Mouse (Mus musculus): Measurements from ENCODE around the gene Nsmf. TPM values are rescaled to one million over a fixed set of nuclear protein-coding genes. Genes with fewer than 3 reads are reported as not detected.

The Nsmf gene
- 186 and 223 TPM in 2 replicates for polyA plus RNA-seq (2015; fragmentation: Nextera tagmentation; extraction: Ambion mirVana)

DNA sequence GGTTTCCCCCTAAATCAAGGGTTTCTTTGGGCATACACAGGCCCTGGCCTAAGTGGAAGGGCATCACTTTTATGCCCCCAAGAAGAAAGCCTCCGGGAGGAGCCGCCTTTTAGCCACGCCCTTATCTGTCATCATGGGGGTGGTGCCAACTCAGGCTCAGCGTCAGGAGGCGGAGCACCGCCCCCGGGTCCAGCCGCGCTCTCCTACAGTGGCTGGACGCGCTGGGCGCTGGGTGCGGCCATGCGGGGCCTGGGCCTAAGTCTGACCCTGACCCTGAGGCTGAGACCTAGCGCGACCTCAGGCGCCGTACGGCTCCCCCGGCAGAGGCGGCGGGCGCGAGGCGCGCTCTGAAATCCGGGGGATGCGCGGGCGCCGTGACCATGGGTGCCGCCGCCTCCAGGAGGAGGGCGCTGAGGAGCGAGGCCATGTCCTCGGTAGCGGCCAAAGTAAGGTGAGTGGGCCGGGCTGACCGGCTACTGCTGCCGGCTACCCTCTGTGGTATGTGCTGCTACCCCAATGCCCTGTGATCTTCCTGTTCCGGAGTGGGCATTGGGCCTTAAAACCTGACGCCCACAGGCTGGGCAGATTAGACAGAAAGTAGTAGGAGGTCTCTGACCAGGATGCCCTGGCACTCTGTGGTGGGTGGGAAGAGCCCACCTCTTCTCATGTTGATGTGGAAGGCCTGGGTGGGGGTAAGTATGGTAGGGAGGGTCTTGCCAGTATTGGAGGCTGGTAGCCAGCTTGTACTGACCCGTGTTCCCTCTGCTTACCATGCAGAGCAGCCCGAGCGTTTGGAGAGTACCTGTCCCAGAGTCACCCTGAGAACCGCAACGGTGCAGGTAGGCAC, at the start of gene Nsmf:
Gene Nsmf, plus strand, starts transcription at position 135 of the 847 bp plus-strand sequence.
- Histone ChIP-seq H3K9me3 (ENCODE audit: control insufficient read depth, low read length) (no peaks in the 10 kb centered on the region), H3K27me3 (replicated peaks; ENCODE audit: control insufficient read depth, insufficient read depth, low read length) (no peaks in the 10 kb centered on the region), H3K36me3 (ENCODE audit: control insufficient read depth, insufficient read depth) (peaks cover 3% of the 10 kb centered on the region), H3K9ac (replicated peaks; ENCODE audit: low read depth, low read length) (peak within 1 kb of the TSS; percentile 82), H3K4me3 (replicated peaks; ENCODE audit: low read length) (peak within 1 kb of the TSS; percentile 79), H3K4me2 (ENCODE audit: low read length) (peak within 1 kb of the TSS; percentile 93), H3K4me1 (replicated peaks; ENCODE audit: control insufficient read depth, insufficient read depth, low read length) (peaks cover 17% of the 10 kb centered on the region), H3K27ac (ENCODE audit: low read length) (peak within 1 kb of the TSS; percentile 76)
- WGBS = 4% methylated on average over 47 of the region's 47 CpGs
- ATAC-seq = peak; percentile 87

GRCm38 (mm10) chr2:25006767-25007166, 47.4 kb upstream of the Nsmf start:
- H3K36me3 ChIP-seq (ENCODE audit: control insufficient read depth, insufficient read depth) = no peaks in the 10 kb centered on the region
- no peak overlapping the region for H3K4me2 ChIP-seq (ENCODE audit: low read length)
- WGBS = 84% methylated on average over 1 of the region's 1 CpGs
- no peaks in the 10 kb centered on the region for H3K27me3 ChIP-seq (replicated peaks; ENCODE audit: control insufficient read depth, insufficient read depth, low read length)
- no peaks in the 10 kb centered on the region for H3K9me3 ChIP-seq (ENCODE audit: control insufficient read depth, low read length)
- ATAC-seq = no peak
- H3K4me1 ChIP-seq (replicated peaks; ENCODE audit: control insufficient read depth, insufficient read depth, low read length) = no peaks in the 10 kb centered on the region
- H3K9ac ChIP-seq (replicated peaks; ENCODE audit: low read depth, low read length) = no peak overlapping the region
- no peak overlapping the region for H3K4me3 ChIP-seq (replicated peaks; ENCODE audit: low read length)
- no peak overlapping the region for H3K27ac ChIP-seq (ENCODE audit: low read length)

GRCm38 (mm10) chr2:25008250-25008649, 45.9 kb upstream of the Nsmf start:
- ATAC-seq = no peak
- Histone ChIP-seq H3K4me2 (ENCODE audit: low read length) (no peak overlapping the region), H3K27ac (ENCODE audit: low read length) (no peak overlapping the region), H3K4me1 (replicated peaks; ENCODE audit: control insufficient read depth, insufficient read depth, low read length) (no peaks in the 10 kb centered on the region), H3K4me3 (replicated peaks; ENCODE audit: low read length) (no peak overlapping the region), H3K9me3 (ENCODE audit: control insufficient read depth, low read length) (no peaks in the 10 kb centered on the region), H3K9ac (replicated peaks; ENCODE audit: low read depth, low read length) (no peak overlapping the region), H3K36me3 (ENCODE audit: control insufficient read depth, insufficient read depth) (no peaks in the 10 kb centered on the region), H3K27me3 (replicated peaks; ENCODE audit: control insufficient read depth, insufficient read depth, low read length) (no peaks in the 10 kb centered on the region)

GRCm38 (mm10) chr2:25022678-25023077, 31.5 kb upstream of the Nsmf start:
- 94% methylated on average over 1 of the region's 1 CpGs for WGBS
- H3K4me1 ChIP-seq (replicated peaks; ENCODE audit: control insufficient read depth, insufficient read depth, low read length) = no peaks in the 10 kb centered on the region
- H3K9me3 ChIP-seq (ENCODE audit: control insufficient read depth, low read length) = no peaks in the 10 kb centered on the region
- no peak overlapping the region for H3K27ac ChIP-seq (ENCODE audit: low read length)
- H3K9ac ChIP-seq (replicated peaks; ENCODE audit: low read depth, low read length) = no peak overlapping the region
- ATAC-seq = no peak
- H3K4me3 ChIP-seq (replicated peaks; ENCODE audit: low read length) = no peak overlapping the region
- H3K36me3 ChIP-seq (ENCODE audit: control insufficient read depth, insufficient read depth) = no peaks in the 10 kb centered on the region
- H3K27me3 ChIP-seq (replicated peaks; ENCODE audit: control insufficient read depth, insufficient read depth, low read length) = no peaks in the 10 kb centered on the region
- H3K4me2 ChIP-seq (ENCODE audit: low read length) = no peak overlapping the region

- Histone ChIP-seq H3K4me3 (replicated peaks; ENCODE audit: low read length) (no peak overlapping the region), H3K27ac (ENCODE audit: low read length) (no peak overlapping the region), H3K4me2 (ENCODE audit: low read length) (no peak overlapping the region), H3K27me3 (replicated peaks; ENCODE audit: control insufficient read depth, insufficient read depth, low read length) (no peaks in the 10 kb centered on the region), H3K4me1 (replicated peaks; ENCODE audit: control insufficient read depth, insufficient read depth, low read length) (no peaks in the 10 kb centered on the region), H3K36me3 (ENCODE audit: control insufficient read depth, insufficient read depth) (no peaks in the 10 kb centered on the region), H3K9ac (replicated peaks; ENCODE audit: low read depth, low read length) (no peak overlapping the region), H3K9me3 (ENCODE audit: control insufficient read depth, low read length) (no peaks in the 10 kb centered on the region)
- 90% methylated on average over 1 of the region's 1 CpGs for WGBS
- ATAC-seq = no peak
Measured at GRCm38 (mm10) chr2:25025109-25025508, 29.0 kb upstream of the Nsmf start.

- Histone ChIP-seq H3K4me3 (replicated peaks; ENCODE audit: low read length) (no peak overlapping the region), H3K36me3 (ENCODE audit: control insufficient read depth, insufficient read depth) (no peaks in the 10 kb centered on the region), H3K27ac (ENCODE audit: low read length) (no peak overlapping the region), H3K9me3 (ENCODE audit: control insufficient read depth, low read length) (no peaks in the 10 kb centered on the region), H3K27me3 (replicated peaks; ENCODE audit: control insufficient read depth, insufficient read depth, low read length) (no peaks in the 10 kb centered on the region), H3K4me1 (replicated peaks; ENCODE audit: control insufficient read depth, insufficient read depth, low read length) (no peaks in the 10 kb centered on the region), H3K9ac (replicated peaks; ENCODE audit: low read depth, low read length) (no peak overlapping the region), H3K4me2 (ENCODE audit: low read length) (no peak overlapping the region)
- ATAC-seq = no peak
- WGBS = 94% methylated on average over 4 of the region's 4 CpGs
Measured at GRCm38 (mm10) chr2:25034994-25035393, 19.2 kb upstream of the Nsmf start.

DNA sequence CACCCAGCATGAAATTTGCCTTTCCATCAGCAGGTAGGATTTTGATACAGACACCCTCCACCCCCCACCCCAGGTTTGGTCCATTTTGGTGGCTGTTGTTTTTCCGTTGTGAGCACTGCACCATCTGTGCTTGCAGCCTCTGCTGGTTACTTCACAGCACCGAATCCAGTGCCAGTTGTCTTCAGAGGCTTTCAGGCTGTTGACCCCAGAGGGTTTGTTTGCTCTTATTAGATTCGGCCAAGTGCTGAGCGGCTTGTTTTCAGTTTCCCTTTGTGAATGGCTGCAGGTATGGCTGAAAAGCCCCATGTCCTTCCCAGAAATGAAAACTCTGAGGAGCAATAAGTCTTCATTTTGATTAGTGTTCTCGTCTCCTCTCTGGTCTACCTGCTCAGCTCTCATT, 14.1 kb upstream of the Nsmf start:
- ATAC-seq = no peak
- H3K27ac ChIP-seq (ENCODE audit: low read length) = no peak overlapping the region
- H3K9ac ChIP-seq (replicated peaks; ENCODE audit: low read depth, low read length) = no peak overlapping the region
- no peaks in the 10 kb centered on the region for H3K36me3 ChIP-seq (ENCODE audit: control insufficient read depth, insufficient read depth)
- 92% methylated on average over 5 of the region's 5 CpGs for WGBS
- no peaks in the 10 kb centered on the region for H3K4me1 ChIP-seq (replicated peaks; ENCODE audit: control insufficient read depth, insufficient read depth, low read length)
- H3K4me2 ChIP-seq (ENCODE audit: low read length) = no peak overlapping the region
- no peaks in the 10 kb centered on the region for H3K27me3 ChIP-seq (replicated peaks; ENCODE audit: control insufficient read depth, insufficient read depth, low read length)
- H3K4me3 ChIP-seq (replicated peaks; ENCODE audit: low read length) = no peak overlapping the region
- H3K9me3 ChIP-seq (ENCODE audit: control insufficient read depth, low read length) = no peaks in the 10 kb centered on the region

GRCm38 (mm10) chr2:25050921-25051320, 3.2 kb upstream of the Nsmf start:
- 77% methylated on average over 7 of the region's 7 CpGs for WGBS
- Histone ChIP-seq H3K27ac (ENCODE audit: low read length) (no peak overlapping the region), H3K9me3 (ENCODE audit: control insufficient read depth, low read length) (no peaks in the 10 kb centered on the region), H3K36me3 (ENCODE audit: control insufficient read depth, insufficient read depth) (no peaks in the 10 kb centered on the region), H3K9ac (replicated peaks; ENCODE audit: low read depth, low read length) (no peak overlapping the region), H3K4me1 (replicated peaks; ENCODE audit: control insufficient read depth, insufficient read depth, low read length) (peaks cover 13% of the 10 kb centered on the region), H3K4me3 (replicated peaks; ENCODE audit: low read length) (no peak overlapping the region), H3K27me3 (replicated peaks; ENCODE audit: control insufficient read depth, insufficient read depth, low read length) (no peaks in the 10 kb centered on the region), H3K4me2 (ENCODE audit: low read length) (no peak overlapping the region)
- ATAC-seq = no peak

DNA sequence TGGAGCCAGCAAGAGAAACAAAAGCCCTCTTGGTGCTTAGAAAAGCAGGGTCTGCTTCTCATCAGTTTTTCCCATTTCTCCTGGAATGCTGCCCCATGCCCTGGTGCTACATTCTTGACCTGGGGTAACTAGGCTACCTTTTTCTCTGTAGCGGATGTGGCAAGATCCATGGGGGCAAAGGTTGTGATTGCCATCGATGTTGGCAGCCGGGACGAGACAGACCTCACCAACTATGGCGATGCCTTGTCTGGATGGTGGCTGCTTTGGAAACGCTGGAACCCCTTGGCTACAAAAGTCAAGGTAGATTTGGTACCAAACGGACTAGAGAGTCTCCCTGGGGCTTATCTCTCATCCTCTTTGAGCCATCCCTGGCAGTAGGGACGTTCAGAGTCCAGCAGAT, 2.7 kb upstream of the Nsmf start:
- peaks cover 17% of the 10 kb centered on the region for H3K4me1 ChIP-seq (replicated peaks; ENCODE audit: control insufficient read depth, insufficient read depth, low read length)
- WGBS = 91% methylated on average over 8 of the region's 8 CpGs

More for the DNA sequence above, 2.7 kb upstream of the Nsmf start:
- no peak for ATAC-seq
- Histone ChIP-seq H3K4me2 (ENCODE audit: low read length) (no peak overlapping the region), H3K27me3 (replicated peaks; ENCODE audit: control insufficient read depth, insufficient read depth, low read length) (no peaks in the 10 kb centered on the region), H3K4me3 (replicated peaks; ENCODE audit: low read length) (no peak overlapping the region), H3K9me3 (ENCODE audit: control insufficient read depth, low read length) (no peaks in the 10 kb centered on the region), H3K27ac (ENCODE audit: low read length) (0 out of 2 replicates have a peak overlapping the region, but pooled peaks have one; percentile 11), H3K9ac (replicated peaks; ENCODE audit: low read depth, low read length) (no peak overlapping the region), H3K36me3 (ENCODE audit: control insufficient read depth, insufficient read depth) (no peaks in the 10 kb centered on the region)
